Mouse (Mus musculus) stomach, postnatal 0 days (tissue): ENCODE results near the gene Rngtt.

Experiments
- CTCF ChIP-seq: IDR thresholded peaks from 2 replicates; pipeline ENCODE4 v1.5.1; 2016; ENCODE audit warnings: antibody characterized with exemption, low read depth, mild to moderate bottlenecking, moderate library complexity
- EP300 ChIP-seq: optimal IDR thresholded peaks from 2 replicates; pipeline ENCODE3; 2016; ENCODE audit warnings: antibody characterized with exemption

DNA sequence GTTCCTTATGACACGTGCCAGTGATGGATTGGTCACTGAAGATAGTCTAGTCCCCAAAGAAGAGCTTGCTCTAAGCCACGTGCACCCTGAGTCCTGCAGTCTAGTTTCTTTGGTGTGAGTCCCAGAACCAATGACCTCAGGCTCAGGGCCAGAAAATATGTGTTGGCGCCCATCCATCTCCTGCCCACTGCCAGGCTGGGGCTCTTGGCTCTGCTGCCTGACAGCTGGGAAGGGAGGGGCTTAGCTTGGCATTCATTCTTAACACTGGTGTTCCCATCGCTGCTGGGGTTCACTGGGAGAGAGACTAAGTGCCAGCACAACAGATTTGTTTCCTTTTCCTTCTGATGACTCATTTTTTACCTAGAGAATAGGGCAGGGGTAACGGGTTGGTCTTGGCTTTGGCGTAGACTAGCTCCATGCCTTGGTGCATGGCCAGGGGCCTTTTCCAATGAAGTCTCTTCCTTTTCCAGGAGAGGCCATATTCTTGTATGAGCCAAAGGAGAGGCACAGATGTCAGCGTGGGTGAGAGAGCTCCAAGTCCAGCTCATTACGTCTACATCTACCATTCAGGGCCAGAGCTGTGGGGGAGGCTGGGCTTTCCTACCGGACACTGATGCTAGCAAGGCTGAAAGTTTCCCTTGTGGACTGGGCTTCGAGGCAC, 214.5 kb downstream of the Rngtt start:
- TF ChIP-seq EP300 (no peak), CTCF (no peak)
